Mouse (Mus musculus) lung, postnatal 14 days (tissue): Measurements from ENCODE around the gene Hamp.

Experiments used
- DNase-seq: peaks from one replicate; pipeline ENCODE4 v3.0.0; 2021

Hamp gene

GRCm38 (mm10) chr7:30904042-30904441, 39.8 kb downstream of the Hamp start:
- DNase-seq: no peak

- DNase-seq: no peak
Observed at GRCm38 (mm10) chr7:30895217-30895616, 48.6 kb downstream of the Hamp start.

- DNase-seq: no peak
Observed at GRCm38 (mm10) chr7:30892515-30892914, 51.3 kb downstream of the Hamp start.
